Comparison of ENCODE assay signal across 9 mouse cellular contexts in genomic region chr2:181071706-181072402, GRCm38 (mm10). TPM values are rescaled to one million over a fixed set of nuclear protein-coding genes. Genes with fewer than 3 reads are reported as not detected.
DNase-seq lines count a peak whose midpoint lies in the region; ATAC-seq and TF ChIP-seq lines count a peak whose summit lies in the region.
"Had no signal": no experiment of that assay in that cellular context is flagged by ENCODE, and none has a peak within 500 bp of the region (broad histone marks: within the 10 kb centered on the region; RNA-seq: fewer than 3 reads in every experiment).

No protein-coding gene starts in this region.

- WGBS in embryonic facial prominence, embryonic 14.5 days = 53% methylated on average over 7 of the region's 7 CpGs
- 54% methylated on average over 7 of the region's 7 CpGs for WGBS in heart, embryonic 12.5 days
- WGBS in large intestine, adult 2 months = 57% methylated on average over 7 of the region's 7 CpGs
- 52% methylated on average over 7 of the region's 7 CpGs for WGBS in liver, postnatal 0 days (ENCODE audit: insufficient replicate concordance)
- 58% methylated on average over 7 of the region's 7 CpGs for WGBS in neural tube, embryonic 15.5 days

- TF ChIP-seq EP300 in liver, postnatal 0 days (IDR thresholded peaks at IDR 0.05; ENCODE audit: low read depth) = no peak

- DNase-seq in CD4-positive helper T cell, adult 2 months (ENCODE audit: low read depth, low spot score) = peak; percentile 60
- peak; percentile 81 to 82 for DNase-seq in adrenal gland, postnatal 36 days
- DNase-seq in embryonic facial prominence, embryonic 14.5 days (ENCODE audit: low spot score) = peak; percentile 70
- DNase-seq in large intestine, adult 2 months (ENCODE audit: low read depth, low spot score) = peak; percentile 38
- DNase-seq in liver, postnatal 0 days = peak; percentile 84
- peak; percentile 89 for DNase-seq in testis, postnatal 10 days (ENCODE audit: low spot score)

- no peaks in the 10 kb centered on the region for H3K36me3 ChIP-seq in embryonic facial prominence, embryonic 14.5 days (ENCODE audit: control insufficient read depth, insufficient read depth, low read length)
- H3K36me3 ChIP-seq in heart, embryonic 12.5 days = no peaks in the 10 kb centered on the region
- H3K36me3 ChIP-seq in liver, postnatal 0 days (replicated peaks; ENCODE audit: insufficient read depth, low read length) = no peaks in the 10 kb centered on the region
- H3K36me3 ChIP-seq in neural tube, embryonic 15.5 days = no peaks in the 10 kb centered on the region

- ATAC-seq in embryonic facial prominence, embryonic 14.5 days (ENCODE audit: low read depth) = no peak
- peak; percentile 36; the same call in 1 of the 2 replicates for ATAC-seq in heart, embryonic 12.5 days (ENCODE audit: insufficient number of reproducible peaks, low FRiP score)
- peak; percentile 47; the same call in 1 of the 2 replicates for ATAC-seq in liver, postnatal 0 days
- peak; percentile 51 for ATAC-seq in neural tube, embryonic 15.5 days (ENCODE audit: low FRiP score)

- H3K4me2 ChIP-seq in embryonic facial prominence, embryonic 14.5 days (ENCODE audit: low read depth, low read length) = no peak overlapping the region
- no peak overlapping the region for H3K4me2 ChIP-seq in heart, embryonic 12.5 days
- no peak overlapping the region for H3K4me2 ChIP-seq in liver, postnatal 0 days (ENCODE audit: low read depth, low read length)
- H3K4me2 ChIP-seq in neural tube, embryonic 15.5 days = no peak overlapping the region

- H3K27me3 ChIP-seq in embryonic facial prominence, embryonic 14.5 days (replicated peaks; ENCODE audit: control insufficient read depth, insufficient read depth, low read length) = no peaks in the 10 kb centered on the region
- peaks cover 37% of the 10 kb centered on the region for H3K27me3 ChIP-seq in heart, embryonic 12.5 days (replicated peaks)
- no peaks in the 10 kb centered on the region for H3K27me3 ChIP-seq in liver, postnatal 0 days (ENCODE audit: insufficient read depth, low read length)
- H3K27me3 ChIP-seq in neural tube, embryonic 15.5 days (replicated peaks) = no peaks in the 10 kb centered on the region

- H3K9ac ChIP-seq in embryonic facial prominence, embryonic 14.5 days (ENCODE audit: low read depth, low read length) = no peak overlapping the region
- H3K9ac ChIP-seq in heart, embryonic 12.5 days = no peak overlapping the region
- no peak overlapping the region for H3K9ac ChIP-seq in liver, postnatal 0 days (replicated peaks)
- H3K9ac ChIP-seq in neural tube, embryonic 15.5 days (replicated peaks) = no peak overlapping the region

- no peak overlapping the region for H3K4me3 ChIP-seq in embryonic facial prominence, embryonic 14.5 days (ENCODE audit: low read depth, low read length)
- H3K4me3 ChIP-seq in heart, embryonic 12.5 days = no peak overlapping the region
- no peak overlapping the region for H3K4me3 ChIP-seq in liver, postnatal 0 days (ENCODE audit: low read depth, low read length)
- no peak overlapping the region for H3K4me3 ChIP-seq in neural tube, embryonic 15.5 days (replicated peaks)
- H3K4me3 ChIP-seq: erythroblast, embryonic 14.5 days had no signal

- no peak overlapping the region for H3K27ac ChIP-seq in embryonic facial prominence, embryonic 14.5 days (replicated peaks; ENCODE audit: low read depth, low read length)
- no peak overlapping the region for H3K27ac ChIP-seq in heart, embryonic 12.5 days (ENCODE audit: poor library complexity, severe bottlenecking)
- H3K27ac ChIP-seq in liver, postnatal 0 days (ENCODE audit: low read depth) = no peak overlapping the region
- no peak overlapping the region for H3K27ac ChIP-seq in neural tube, embryonic 15.5 days (replicated peaks)

- no peaks in the 10 kb centered on the region for H3K4me1 ChIP-seq in embryonic facial prominence, embryonic 14.5 days (ENCODE audit: control insufficient read depth, insufficient read depth, low read length)
- H3K4me1 ChIP-seq in heart, embryonic 12.5 days (replicated peaks) = no peaks in the 10 kb centered on the region
- H3K4me1 ChIP-seq in liver, postnatal 0 days (ENCODE audit: insufficient read depth) = no peaks in the 10 kb centered on the region
- H3K4me1 ChIP-seq in neural tube, embryonic 15.5 days = peaks cover 2% of the 10 kb centered on the region; the same call in 1 of the 2 replicates

- TF ChIP-seq CTCF in liver, postnatal 0 days (IDR thresholded peaks at IDR 0.05; ENCODE audit: low read depth) = peak; percentile 91

- H3K9me3 ChIP-seq in embryonic facial prominence, embryonic 14.5 days (ENCODE audit: control insufficient read depth, low read length) = no peaks in the 10 kb centered on the region
- no peaks in the 10 kb centered on the region for H3K9me3 ChIP-seq in heart, embryonic 12.5 days (replicated peaks)
- H3K9me3 ChIP-seq in liver, postnatal 0 days (ENCODE audit: low read length) = no peaks in the 10 kb centered on the region
- no peaks in the 10 kb centered on the region for H3K9me3 ChIP-seq in neural tube, embryonic 15.5 days (replicated peaks)

RNA-seq across cellular contexts. Expression of gene Chrna4, which starts 28.5 kb away (rescaled TPM):
- total RNA-seq in adrenal gland, postnatal 36 days (2021) = 10 to 100 TPM in 1 of 2 experiments, 1 to 10 TPM in 1; 5.1 to 20.0 TPM
- polyA plus RNA-seq in embryonic facial prominence, embryonic 14.5 days (2014; fragmentation: Nextera tagmentation; extraction: Ambion mirVana) = 3.6 and 5.8 TPM in 2 replicates
- polyA plus RNA-seq in heart, embryonic 12.5 days (2016; fragmentation: Nextera tagmentation; extraction: Ambion mirVana) = 0.19 and 0.31 TPM in 2 replicates
- polyA plus RNA-seq in large intestine, adult 2 months (2012; rRNA removed) = 0.05 and 0.08 TPM in 2 replicates
- 0.02 and 0.05 TPM in 2 replicates for polyA plus RNA-seq in liver, postnatal 0 days (2015; fragmentation: Nextera tagmentation; extraction: Ambion mirVana)
- polyA plus RNA-seq in neural tube, embryonic 15.5 days (2015; fragmentation: Nextera tagmentation; extraction: Ambion mirVana) = 38.9 and 47.4 TPM in 2 replicates
- polyA plus RNA-seq: erythroblast, embryonic 14.5 days had no signal

Comparison
In these comparisons a context has a peak if more than half of its experiments do, and no peak if none do; other contexts are left out.
1. DNase-seq: peak in every context shown above with its lines; median percentile 89 in testis, postnatal 10 days; 84 in liver, postnatal 0 days; 82 in adrenal gland, postnatal 36 days; 70 in embryonic facial prominence, embryonic 14.5 days; 60 in CD4-positive helper T cell, adult 2 months; 38 in large intestine, adult 2 months.